Mouse (Mus musculus) cortical plate, adult 2 months (tissue): Measurements from ENCODE around the gene Abhd14a. TPM values are rescaled to one million over a fixed set of nuclear protein-coding genes. Genes with fewer than 3 reads are reported as not detected.
A peak's percentile ranks its signal among the peaks of the same experiment; 100 is the strongest.

Source experiments
- H3K27ac ChIP-seq: fragments of 200-500 bp; 2 replicates; pipeline ENCODE4 v1.5.1; 2012; ENCODE audit warnings: low read length, control low read depth, inconsistent platforms; ENCODE audit not compliant: insufficient read depth
- H3K4me1 ChIP-seq: fragments of 200-500 bp; 2 replicates; pipeline ENCODE4 v1.6.1; 2011; ENCODE audit warnings: low read length; ENCODE audit not compliant: control insufficient read depth, insufficient read depth
- H3K4me3 ChIP-seq: fragments of 200-500 bp; 2 replicates; pipeline ENCODE4 v1.5.1; 2011; ENCODE audit warnings: mild to moderate bottlenecking, low read length, control low read depth; ENCODE audit not compliant: insufficient read depth
- CTCF ChIP-seq: fragments of 200-500 bp; IDR thresholded peaks from 2 replicates; pipeline ENCODE4 v1.5.1; 2011; ENCODE audit warnings: mild to moderate bottlenecking, control low read depth, low read length; ENCODE audit not compliant: insufficient read depth; ENCODE audit errors: extremely low read depth
- POLR2A ChIP-seq: fragments of 200-500 bp; IDR thresholded peaks from 2 replicates; pipeline ENCODE4 v1.6.1; 2011; ENCODE audit warnings: mild to moderate bottlenecking, low read length, control low read depth; ENCODE audit not compliant: insufficient read depth; ENCODE audit errors: extremely low read depth
- polyA plus RNA-seq: library from polyadenylated mRNA; depleted of rRNA; stranded (reverse); fragments of >200 nt; gene quantifications from 2 replicates; pipeline ENCODE4 v1.2.3, GENCODE M21; 2012

The Abhd14a gene
- polyA plus RNA-seq, 1 experiment, result 88.0 TPM

GRCm38 (mm10) chr9:106448498-106449031, 1.1 kb upstream of the Abhd14a start:
- TF ChIP-seq CTCF, result peak; percentile 65
- TF ChIP-seq POLR2A, result peak; percentile 89
- H3K27ac ChIP-seq, result peak overlapping the region; percentile 73
- peaks cover 7% of the 10 kb centered on the region; the same call in 1 of the 2 replicates for H3K4me1 ChIP-seq
- peak overlapping the region; percentile 55 for H3K4me3 ChIP-seq

GRCm38 (mm10) chr9:106447951-106448350, 473 bp upstream of the Abhd14a start:
- Histone ChIP-seq H3K4me1 (peaks cover 7% of the 10 kb centered on the region; the same call in 1 of the 2 replicates), H3K4me3 (peak overlapping the region; percentile 55), H3K27ac (peak overlapping the region; percentile 73)
- TF ChIP-seq POLR2A, result no peak
- no peak for TF ChIP-seq CTCF

GRCm38 (mm10) chr9:106444836-106445235, 2.6 kb downstream of the Abhd14a start:
- TF ChIP-seq POLR2A, result no peak
- no peak for TF ChIP-seq CTCF
- Histone ChIP-seq H3K4me3 (no peak overlapping the region), H3K4me1 (peaks cover 7% of the 10 kb centered on the region; the same call in 1 of the 2 replicates), H3K27ac (no peak overlapping the region)

- H3K4me3 ChIP-seq, result no peak overlapping the region
- TF ChIP-seq CTCF (peak; percentile 25; the same call in 1 of the 2 replicates), POLR2A (no peak)
- H3K27ac ChIP-seq, result no peak overlapping the region
- H3K4me1 ChIP-seq, result peaks cover 2% of the 10 kb centered on the region; the same call in 1 of the 2 replicates
Measured at GRCm38 (mm10) chr9:106442680-106443079, 4.8 kb downstream of the Abhd14a start.

GRCm38 (mm10) chr9:106436566-106436965, 10.9 kb downstream of the Abhd14a start:
- no peak for TF ChIP-seq POLR2A
- H3K4me3 ChIP-seq, result no peak overlapping the region
- H3K4me1 ChIP-seq, result no peaks in the 10 kb centered on the region; the same call in 1 of the 2 replicates
- no peak overlapping the region for H3K27ac ChIP-seq

- H3K4me1 ChIP-seq, result peaks cover 5% of the 10 kb centered on the region
- no peak overlapping the region for H3K27ac ChIP-seq
- 0 out of 2 replicates have a peak, but pooled peaks have one; percentile 17 for TF ChIP-seq POLR2A
- no peak for TF ChIP-seq CTCF
- no peak overlapping the region for H3K4me3 ChIP-seq
Measured at GRCm38 (mm10) chr9:106433389-106433788, 14.1 kb downstream of the Abhd14a start.

GRCm38 (mm10) chr9:106430015-106430264, 17.5 kb downstream of the Abhd14a start:
- Histone ChIP-seq H3K4me1 (peaks cover 5% of the 10 kb centered on the region), H3K4me3 (peak overlapping the region; percentile 86), H3K27ac (peak overlapping the region; percentile 78; the same call in 1 of the 2 replicates)
- TF ChIP-seq CTCF (no peak), POLR2A (no peak)

GRCm38 (mm10) chr9:106429221-106430014, 18.1 kb downstream of the Abhd14a start, which contains the start of gene Rpl29:
Gene Rpl29 (plus strand): TSS chr9:106429454.
- peak within 1 kb of the TSS; percentile 78 for H3K27ac ChIP-seq
- H3K4me1 ChIP-seq, result peaks cover 5% of the 10 kb centered on the region
- peak within 1 kb of the TSS; percentile 86 for H3K4me3 ChIP-seq
- TF ChIP-seq CTCF (no peak), POLR2A (peak; percentile 45; the same call in 1 of the 2 replicates)

- TF ChIP-seq POLR2A, result no peak
- no peak for TF ChIP-seq CTCF
- peak overlapping the region; percentile 76 for H3K27ac ChIP-seq
- H3K4me1 ChIP-seq, result peaks cover 5% of the 10 kb centered on the region
- peak overlapping the region; percentile 86 for H3K4me3 ChIP-seq
Measured at GRCm38 (mm10) chr9:106428719-106429220, 18.7 kb downstream of the Abhd14a start.

- peaks cover 9% of the 10 kb centered on the region for H3K4me1 ChIP-seq
- H3K4me3 ChIP-seq, result no peak overlapping the region
- peak; percentile 97 for TF ChIP-seq CTCF
- TF ChIP-seq POLR2A, result no peak
- no peak overlapping the region for H3K27ac ChIP-seq
Measured at GRCm38 (mm10) chr9:106421865-106422160, 25.7 kb downstream of the Abhd14a start.
